Mouse (Mus musculus) cerebellum, adult 11 months (tissue): Measurements from ENCODE around the gene Agpat1.

ENCODE experiments used
- DNase-seq: peaks from one replicate; pipeline ENCODE4 v3.0.0; 2022

The Agpat1 gene

GRCm38 (mm10) chr17:34639461-34640255 lies 35.6 kb downstream of the Agpat1 start:
- DNase-seq: peak; percentile 38

- peak; percentile 84 for DNase-seq
These were observed 36.9 kb downstream of the Agpat1 start for GRCm38 (mm10) chr17:34640778-34641601.

GRCm38 (mm10) chr17:34641945-34642344 lies 37.9 kb downstream of the Agpat1 start:
- no peak for DNase-seq

- no peak for DNase-seq
These were observed 39.3 kb downstream of the Agpat1 start for GRCm38 (mm10) chr17:34643379-34643778.

GRCm38 (mm10) chr17:34643944-34644343 lies 39.9 kb downstream of the Agpat1 start:
- DNase-seq: peak; percentile 61

- peak; percentile 95 for DNase-seq
These were observed 40.5 kb downstream of the Agpat1 start, which contains the start of gene Fkbpl for GRCm38 (mm10) chr17:34644608-34645007. Gene Fkbpl, plus strand, starts transcription at chr17:34644764.

GRCm38 (mm10) chr17:34645256-34645829 lies 41.3 kb downstream of the Agpat1 start:
- no peak for DNase-seq

- DNase-seq: peak; percentile 60
These were observed 41.9 kb downstream of the Agpat1 start for GRCm38 (mm10) chr17:34645831-34646511.

- DNase-seq: peak; percentile 94
These were observed 43.1 kb downstream of the Agpat1 start, which contains the start of gene Atf6b for GRCm38 (mm10) chr17:34646906-34647787. Gene Atf6b, plus strand, starts transcription at chr17:34647146.

GRCm38 (mm10) chr17:34648141-34648890 lies 44.3 kb downstream of the Agpat1 start:
- peak; percentile 30 for DNase-seq

- DNase-seq: no peak
These were observed 45.2 kb downstream of the Agpat1 start for GRCm38 (mm10) chr17:34649106-34649864.

GRCm38 (mm10) chr17:34650781-34651180 lies 46.7 kb downstream of the Agpat1 start:
- no peak for DNase-seq

GRCm38 (mm10) chr17:34651507-34652221 lies 47.6 kb downstream of the Agpat1 start:
- no peak for DNase-seq

- DNase-seq: no peak
These were observed 48.5 kb downstream of the Agpat1 start for GRCm38 (mm10) chr17:34652546-34652945.

GRCm38 (mm10) chr17:34652985-34653384 lies 48.9 kb downstream of the Agpat1 start:
- DNase-seq: no peak

GRCm38 (mm10) chr17:34653746-34654285 lies 49.8 kb downstream of the Agpat1 start:
- peak; percentile 48 for DNase-seq

- peak; percentile 34 for DNase-seq
These were observed 50.3 kb downstream of the Agpat1 start for GRCm38 (mm10) chr17:34654392-34654791.

GRCm38 (mm10) chr17:34655160-34655559 lies 51.1 kb downstream of the Agpat1 start:
- no peak for DNase-seq

GRCm38 (mm10) chr17:34655581-34655991 lies 51.5 kb downstream of the Agpat1 start:
- DNase-seq: peak; percentile 37
